Mouse (Mus musculus) heart, embryonic 11.5 days (tissue): ENCODE measurements around the gene Ccdc136. TPM values are rescaled to one million over a fixed set of nuclear protein-coding genes. Genes with fewer than 3 reads are reported as not detected.
A peak's percentile ranks its signal among the peaks of the same experiment; 100 is the strongest.
"Not testable (repeated sequence)": the region's sequence is repeated elsewhere in the genome, so short reads cannot be mapped to it uniquely, and the experiment has no call there.

Experiments used
- ATAC-seq: fragments of 200-750 bp; cut with Nextera tagmentation; replicated peaks from 2 replicates; pipeline ENCODE4 v1.8.0; 2017; ENCODE audit warnings: moderate library complexity; ENCODE audit not compliant: insufficient number of reproducible peaks, low FRiP score, low TSS enrichment
- H3K27ac ChIP-seq: fragments of 300-500 bp; sonication (generic); 2 replicates; pipeline ENCODE4 v1.5.1; 2014; ENCODE audit warnings: mild to moderate bottlenecking, low read depth, low read length
- H3K27me3 ChIP-seq: fragments of 300-500 bp; sonication (generic); 2 replicates; pipeline ENCODE4 v1.6.1; 2014; ENCODE audit warnings: mild to moderate bottlenecking, low read length, mixed read lengths; ENCODE audit not compliant: control insufficient read depth, insufficient read depth
- H3K36me3 ChIP-seq: fragments of 300-500 bp; sonication (generic); 2 replicates; pipeline ENCODE4 v1.6.1; 2014; ENCODE audit warnings: mild to moderate bottlenecking, low read length, moderate library complexity, mixed read lengths; ENCODE audit not compliant: control insufficient read depth, insufficient read depth
- H3K4me1 ChIP-seq: fragments of 300-500 bp; sonication (generic); 2 replicates; pipeline ENCODE4 v1.6.1; 2014; ENCODE audit warnings: low read length; ENCODE audit not compliant: control insufficient read depth, insufficient read depth
- H3K4me2 ChIP-seq: fragments of 300-500 bp; sonication (generic); 2 replicates; pipeline ENCODE4 v1.6.1; 2014; ENCODE audit warnings: mild to moderate bottlenecking, moderate library complexity
- H3K4me3 ChIP-seq: fragments of 300-500 bp; sonication (generic); 2 replicates; pipeline ENCODE4 v1.5.1; 2014; ENCODE audit warnings: low read depth, low read length
- H3K9ac ChIP-seq: fragments of 300-500 bp; sonication (generic); 2 replicates; pipeline ENCODE4 v1.6.1; 2014; ENCODE audit warnings: mild to moderate bottlenecking, low read depth, low read length, moderate library complexity
- H3K9me3 ChIP-seq: fragments of 300-500 bp; sonication (generic); replicated peaks from 2 replicates; pipeline ENCODE4 v1.6.1; 2016; ENCODE audit warnings: low read length; ENCODE audit not compliant: control insufficient read depth
- WGBS: fragments of 180-500 bp; shearing (Covaris S2); extraction: QIAGEN DNeasy Blood & Tissue Kit; methylation state at CpG from one replicate; pipeline ENCODE4 v1.1.7; 2014; ENCODE audit not compliant: insufficient replicate concordance; 5-methylcytosine and 5-hydroxymethylcytosine counted together
- polyA plus RNA-seq: library from polyadenylated mRNA; unstranded; fragments of >200 nt; fragmentation: Nextera tagmentation; extraction: Ambion mirVana; gene quantifications from 2 replicates; pipeline ENCODE4 v1.2.1, GENCODE M21; 2014

The Ccdc136 gene
- polyA plus RNA-seq, 1 experiment from 2014 or later = 30.2 TPM

DNA sequence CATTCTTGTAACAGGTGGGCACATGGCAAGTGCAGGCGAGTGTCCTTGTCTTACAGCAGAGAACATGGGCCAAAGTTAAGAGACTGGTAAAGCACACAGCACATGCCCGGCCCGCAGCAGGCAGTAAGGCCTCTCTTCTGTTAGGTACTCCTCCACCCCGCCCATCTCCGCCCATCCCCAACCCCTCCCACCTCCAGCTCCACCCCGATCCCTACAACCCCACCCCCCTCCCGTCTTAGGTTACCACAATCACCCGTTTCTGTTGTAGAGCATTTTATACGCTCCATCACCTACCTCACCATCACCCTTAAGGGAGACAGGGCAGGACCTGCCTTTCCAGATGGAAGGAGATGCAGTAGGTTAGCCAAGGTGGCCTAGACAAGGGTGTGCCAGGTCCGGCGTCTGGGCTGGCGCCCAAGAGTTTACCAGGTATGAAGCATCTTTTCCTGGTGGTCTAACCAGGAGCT, 8.0 kb upstream of the Ccdc136 start, which contains the start of gene Opn1sw:
Gene Opn1sw (minus strand): TSS at position 417 of the 467 bp plus-strand sequence.
- Histone ChIP-seq H3K4me1 (peaks cover 18% of the 10 kb centered on the region), H3K4me2 (peak within 1 kb of the TSS; percentile 64), H3K4me3 (peak within 1 kb of the TSS; percentile 45), H3K9me3 (no peaks in the 10 kb centered on the region), H3K27ac (no peak within 1 kb of the TSS), H3K36me3 (no peaks in the 10 kb centered on the region), H3K9ac (0 out of 2 replicates have a peak within 1 kb of the TSS, but pooled peaks have one; percentile 52), H3K27me3 (no peaks in the 10 kb centered on the region)
- peak; percentile 55 for ATAC-seq
- 5% methylated on average over 12 of the region's 12 CpGs for WGBS

GRCm38 (mm10) chr6:29388606-29389080, 7.5 kb upstream of the Ccdc136 start:
- Histone ChIP-seq H3K9me3 (no peaks in the 10 kb centered on the region), H3K9ac (0 out of 2 replicates have a peak overlapping the region, but pooled peaks have one; percentile 52), H3K4me3 (peak overlapping the region; percentile 45), H3K27ac (no peak overlapping the region), H3K4me1 (peaks cover 18% of the 10 kb centered on the region), H3K4me2 (peak overlapping the region; percentile 64), H3K27me3 (no peaks in the 10 kb centered on the region), H3K36me3 (no peaks in the 10 kb centered on the region)
- ATAC-seq = peak; percentile 72
- 12% methylated on average over 11 of the region's 11 CpGs for WGBS

DNA sequence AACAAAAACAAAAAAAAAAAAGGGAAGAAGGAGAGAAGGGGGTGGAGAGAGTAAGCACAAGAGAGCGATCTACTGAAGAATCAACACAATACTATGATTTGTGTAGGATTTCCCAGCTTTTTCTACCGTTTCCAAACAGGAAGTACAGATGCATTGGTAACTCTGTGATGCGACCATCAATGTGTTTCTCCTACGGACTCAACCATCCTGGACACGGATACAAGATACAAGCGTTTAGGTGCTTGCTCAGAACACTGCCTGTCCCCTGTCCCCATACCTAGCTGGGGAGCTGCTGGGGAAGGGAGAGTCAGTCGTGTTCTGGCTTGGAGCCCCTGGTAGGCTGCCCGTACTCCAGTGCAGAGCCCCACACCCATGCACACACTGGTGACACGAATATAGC, 6.7 kb upstream of the Ccdc136 start:
- no peak overlapping the region for H3K9ac ChIP-seq
- no peak overlapping the region for H3K4me3 ChIP-seq
- no peak overlapping the region for H3K4me2 ChIP-seq
- ATAC-seq = no peak
- no peaks in the 10 kb centered on the region for H3K36me3 ChIP-seq
- 50% methylated on average over 9 of the region's 9 CpGs for WGBS
- H3K27me3 ChIP-seq = 0 out of 2 replicates have a peak, but pooled peaks cover 1% of the 10 kb centered on the region
- no peak overlapping the region for H3K27ac ChIP-seq
- peaks cover 18% of the 10 kb centered on the region for H3K4me1 ChIP-seq
- no peaks in the 10 kb centered on the region for H3K9me3 ChIP-seq

GRCm38 (mm10) chr6:29390500-29390899, 5.6 kb upstream of the Ccdc136 start:
- H3K4me1 ChIP-seq = peaks cover 22% of the 10 kb centered on the region
- 83% methylated on average over 1 of the region's 1 CpGs for WGBS
- H3K27me3 ChIP-seq, ATAC-seq, H3K9ac ChIP-seq, H3K4me2 ChIP-seq, H3K27ac ChIP-seq, H3K4me3 ChIP-seq, H3K36me3 ChIP-seq, H3K9me3 ChIP-seq: not testable (repeated sequence)

- not testable (repeated sequence) for H3K9ac ChIP-seq, H3K27ac ChIP-seq, H3K9me3 ChIP-seq, H3K4me3 ChIP-seq, H3K36me3 ChIP-seq, H3K27me3 ChIP-seq, H3K4me2 ChIP-seq, ATAC-seq
- H3K4me1 ChIP-seq = peaks cover 25% of the 10 kb centered on the region
- 72% methylated on average over 8 of the region's 8 CpGs for WGBS
Measured at GRCm38 (mm10) chr6:29391241-29391640, 4.9 kb upstream of the Ccdc136 start.

DNA sequence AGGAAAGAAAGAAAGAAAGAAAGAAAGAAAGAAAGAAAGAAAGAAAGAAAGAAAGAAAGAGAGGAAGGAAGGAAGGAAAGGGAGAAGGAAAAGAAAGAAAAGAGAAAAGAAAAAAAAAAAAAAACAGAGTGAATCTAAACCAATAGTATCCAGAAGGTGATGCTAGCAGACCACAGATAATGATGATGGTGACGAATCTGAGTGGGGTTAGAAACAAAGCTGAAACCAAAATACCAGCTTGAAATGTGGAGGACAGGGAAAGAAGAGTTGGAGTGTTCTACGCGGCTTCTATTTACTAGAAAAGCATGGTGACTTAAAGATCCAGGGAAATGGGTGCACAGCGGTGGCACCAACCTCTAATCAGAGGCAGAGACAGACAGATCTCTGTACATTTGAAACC, 4.3 kb upstream of the Ccdc136 start:
- no peak overlapping the region for H3K4me2 ChIP-seq
- H3K4me3 ChIP-seq = no peak overlapping the region
- peaks cover 22% of the 10 kb centered on the region for H3K4me1 ChIP-seq
- no peaks in the 10 kb centered on the region for H3K36me3 ChIP-seq
- no peak overlapping the region for H3K9ac ChIP-seq
- H3K9me3 ChIP-seq = no peaks in the 10 kb centered on the region
- peaks cover 3% of the 10 kb centered on the region; the same call in 1 of the 2 replicates for H3K27me3 ChIP-seq
- no peak overlapping the region for H3K27ac ChIP-seq
- no peak for ATAC-seq
- WGBS = 65% methylated on average over 4 of the region's 4 CpGs

GRCm38 (mm10) chr6:29394286-29394685, 1.8 kb upstream of the Ccdc136 start:
- Histone ChIP-seq H3K4me2 (no peak overlapping the region), H3K27ac (no peak overlapping the region), H3K36me3 (no peaks in the 10 kb centered on the region), H3K27me3 (peaks cover 6% of the 10 kb centered on the region; the same call in 1 of the 2 replicates), H3K4me3 (no peak overlapping the region), H3K9ac (no peak overlapping the region), H3K4me1 (peaks cover 12% of the 10 kb centered on the region), H3K9me3 (no peaks in the 10 kb centered on the region)
- ATAC-seq = no peak
- WGBS = 57% methylated on average over 1 of the region's 1 CpGs

GRCm38 (mm10) chr6:29396714-29397540, 818 bp downstream of the Ccdc136 start:
- Histone ChIP-seq H3K27ac (peak overlapping the region; percentile 51; the same call in 1 of the 2 replicates), H3K4me2 (peak overlapping the region; percentile 86), H3K36me3 (no peaks in the 10 kb centered on the region), H3K27me3 (peaks cover 11% of the 10 kb centered on the region), H3K4me1 (peaks cover 12% of the 10 kb centered on the region), H3K4me3 (peak overlapping the region; percentile 74), H3K9me3 (no peaks in the 10 kb centered on the region), H3K9ac (peak overlapping the region; percentile 74)
- ATAC-seq = peak; percentile 57; the same call in 1 of the 2 replicates
- WGBS = 2% methylated on average over 23 of the region's 24 CpGs
